Mouse (Mus musculus): Measurements from ENCODE around the gene Csnk2a2. TPM values are rescaled to one million over a fixed set of nuclear protein-coding genes. Genes with fewer than 3 reads are reported as not detected.

Csnk2a2 gene
- polyA plus RNA-seq, 1 experiment from 2014 or later: 8.3 TPM

- DNase-seq (ENCODE audit: low spot score) (no peak), ATAC-seq (no peak)
- WGBS: 66% methylated on average over 7 of the region's 7 CpGs
- TF ChIP-seq EP300 (IDR thresholded peaks at IDR 0.05) (no peak), CTCF (IDR thresholded peaks at IDR 0.05) (no peak)
- no peaks in the 10 kb centered on the region for H3K27me3 ChIP-seq (replicated peaks; ENCODE audit: insufficient read depth, low read length)
- H3K9me3 ChIP-seq (ENCODE audit: low read length): no peaks in the 10 kb centered on the region
- no peaks in the 10 kb centered on the region for H3K36me3 ChIP-seq (ENCODE audit: insufficient read depth, low read length)
- no peaks in the 10 kb centered on the region for H3K4me1 ChIP-seq (ENCODE audit: insufficient read depth, low read depth, low read length)
- H3K4me3 ChIP-seq (ENCODE audit: low read depth, low read length): no peak overlapping the region
- no peak overlapping the region for H3K27ac ChIP-seq (ENCODE audit: low read length)
- H3K4me2 ChIP-seq (replicated peaks; ENCODE audit: low read depth, low read length): no peak overlapping the region
- H3K9ac ChIP-seq (replicated peaks; ENCODE audit: low read depth): no peak overlapping the region
These were observed 12.6 kb upstream of the Csnk2a2 start for GRCm38 (mm10) chr8:95502431-95502830.

- no peaks in the 10 kb centered on the region for H3K4me1 ChIP-seq (ENCODE audit: insufficient read depth, low read depth, low read length)
- ATAC-seq: no peak
These were observed 10.6 kb upstream of the Csnk2a2 start for GRCm38 (mm10) chr8:95500436-95500835.

DNA sequence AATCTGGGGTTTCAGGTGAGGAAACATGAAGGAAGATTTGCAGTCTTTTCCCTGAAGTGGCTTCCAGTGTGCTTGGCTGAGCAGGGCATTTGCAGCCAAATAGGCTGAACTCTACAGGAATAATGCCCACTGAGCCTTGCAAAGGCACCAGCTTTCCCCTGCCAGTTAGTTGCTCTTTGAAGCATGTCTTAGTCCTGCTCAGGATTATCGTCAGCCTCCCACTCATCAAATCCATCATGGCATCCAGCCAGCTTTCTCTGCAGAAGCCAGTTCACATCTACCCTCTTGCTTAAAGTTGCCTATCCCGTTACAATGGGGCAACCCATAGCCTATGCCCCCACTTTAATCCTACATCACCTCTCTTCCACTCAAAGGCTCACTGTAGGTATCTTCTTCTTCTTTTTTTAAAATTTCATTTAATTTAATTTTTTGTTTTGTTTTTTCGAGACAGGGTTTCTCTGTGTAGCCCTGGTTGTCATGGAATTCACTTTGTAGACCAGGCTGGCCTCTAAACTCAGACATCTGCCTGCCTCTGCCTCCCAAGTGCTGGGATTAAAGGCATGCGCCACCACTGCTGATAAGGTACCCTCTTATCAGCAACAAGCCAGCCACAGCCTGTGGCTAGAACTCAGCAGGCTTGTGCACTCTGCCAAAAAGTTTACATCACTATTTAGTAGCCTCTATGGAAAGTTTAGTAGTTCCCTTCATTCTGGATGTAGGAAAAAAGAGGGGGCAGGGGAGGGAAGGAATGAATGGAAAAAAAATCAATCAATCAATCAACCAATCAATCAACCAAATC, 9.6 kb upstream of the Csnk2a2 start:
- ATAC-seq: no peak
- Histone ChIP-seq H3K9ac (replicated peaks; ENCODE audit: low read depth) (no peak overlapping the region), H3K27me3 (replicated peaks; ENCODE audit: insufficient read depth, low read length) (no peaks in the 10 kb centered on the region), H3K36me3 (ENCODE audit: insufficient read depth, low read length) (no peaks in the 10 kb centered on the region), H3K27ac (ENCODE audit: low read length) (no peak overlapping the region), H3K4me1 (ENCODE audit: insufficient read depth, low read depth, low read length) (no peaks in the 10 kb centered on the region), H3K4me3 (ENCODE audit: low read depth, low read length) (no peak overlapping the region), H3K9me3 (ENCODE audit: low read length) (no peaks in the 10 kb centered on the region), H3K4me2 (replicated peaks; ENCODE audit: low read depth, low read length) (no peak overlapping the region)
- no peak for TF ChIP-seq EP300 (IDR thresholded peaks at IDR 0.05)
- TF ChIP-seq CTCF (IDR thresholded peaks at IDR 0.05): no peak
- 64% methylated on average over 4 of the region's 4 CpGs for WGBS
- DNase-seq (ENCODE audit: low spot score): no peak

More at GRCm38 (mm10) chr8:95500436-95500835, 10.6 kb upstream of the Csnk2a2 start:
- Histone ChIP-seq H3K4me2 (replicated peaks; ENCODE audit: low read depth, low read length) (no peak overlapping the region), H3K9ac (replicated peaks; ENCODE audit: low read depth) (no peak overlapping the region), H3K9me3 (ENCODE audit: low read length) (no peaks in the 10 kb centered on the region), H3K4me3 (ENCODE audit: low read depth, low read length) (no peak overlapping the region), H3K36me3 (ENCODE audit: insufficient read depth, low read length) (no peaks in the 10 kb centered on the region), H3K27me3 (replicated peaks; ENCODE audit: insufficient read depth, low read length) (no peaks in the 10 kb centered on the region), H3K27ac (ENCODE audit: low read length) (no peak overlapping the region)
- WGBS: 95% methylated on average over 5 of the region's 5 CpGs
- TF ChIP-seq EP300 (IDR thresholded peaks at IDR 0.05): no peak
- no peak for TF ChIP-seq CTCF (IDR thresholded peaks at IDR 0.05)
- no peak for DNase-seq (ENCODE audit: low spot score)

DNA sequence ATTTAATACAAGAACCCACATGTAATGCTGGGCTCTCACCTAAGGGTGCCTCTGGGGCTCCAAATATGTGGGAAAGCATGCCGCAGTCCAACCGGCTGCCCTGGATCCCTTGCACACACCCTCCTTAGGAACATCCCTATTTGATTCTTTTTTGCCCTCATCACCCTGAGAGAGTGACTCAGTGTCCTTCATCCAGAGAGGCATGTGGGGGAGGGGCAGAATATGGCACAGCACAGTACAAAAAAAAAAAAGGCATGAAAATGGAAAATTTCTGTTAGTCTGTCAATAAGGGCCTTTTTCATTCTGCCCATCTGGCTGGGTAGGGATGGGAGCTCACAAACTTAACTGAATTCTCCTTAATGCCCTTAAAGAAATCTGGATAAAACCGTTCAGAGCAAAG, 8.0 kb upstream of the Csnk2a2 start:
- H3K9me3 ChIP-seq (ENCODE audit: low read length): no peaks in the 10 kb centered on the region
- TF ChIP-seq EP300 (IDR thresholded peaks at IDR 0.05) (no peak), CTCF (IDR thresholded peaks at IDR 0.05) (no peak)
- no peak overlapping the region for H3K9ac ChIP-seq (replicated peaks; ENCODE audit: low read depth)
- no peaks in the 10 kb centered on the region for H3K4me1 ChIP-seq (ENCODE audit: insufficient read depth, low read depth, low read length)
- WGBS: 75% methylated on average over 3 of the region's 3 CpGs
- no peak overlapping the region for H3K27ac ChIP-seq (ENCODE audit: low read length)
- no peaks in the 10 kb centered on the region for H3K36me3 ChIP-seq (ENCODE audit: insufficient read depth, low read length)
- no peak overlapping the region for H3K4me2 ChIP-seq (replicated peaks; ENCODE audit: low read depth, low read length)
- H3K27me3 ChIP-seq (replicated peaks; ENCODE audit: insufficient read depth, low read length): no peaks in the 10 kb centered on the region
- ATAC-seq (no peak), DNase-seq (ENCODE audit: low spot score) (no peak)
- H3K4me3 ChIP-seq (ENCODE audit: low read depth, low read length): no peak overlapping the region

- Histone ChIP-seq H3K36me3 (ENCODE audit: insufficient read depth, low read length) (no peaks in the 10 kb centered on the region), H3K4me1 (ENCODE audit: insufficient read depth, low read depth, low read length) (no peaks in the 10 kb centered on the region), H3K4me3 (ENCODE audit: low read depth, low read length) (no peak overlapping the region), H3K9ac (replicated peaks; ENCODE audit: low read depth) (no peak overlapping the region), H3K27me3 (replicated peaks; ENCODE audit: insufficient read depth, low read length) (no peaks in the 10 kb centered on the region), H3K27ac (ENCODE audit: low read length) (no peak overlapping the region), H3K4me2 (replicated peaks; ENCODE audit: low read depth, low read length) (no peak overlapping the region), H3K9me3 (ENCODE audit: low read length) (no peaks in the 10 kb centered on the region)
- TF ChIP-seq EP300 (IDR thresholded peaks at IDR 0.05) (no peak), CTCF (IDR thresholded peaks at IDR 0.05) (no peak)
- DNase-seq (ENCODE audit: low spot score) (peak; percentile 65), ATAC-seq (peak; percentile 41)
- WGBS: 24% methylated on average over 3 of the region's 3 CpGs
These were observed 6.6 kb upstream of the Csnk2a2 start for GRCm38 (mm10) chr8:95496420-95496819.

DNA sequence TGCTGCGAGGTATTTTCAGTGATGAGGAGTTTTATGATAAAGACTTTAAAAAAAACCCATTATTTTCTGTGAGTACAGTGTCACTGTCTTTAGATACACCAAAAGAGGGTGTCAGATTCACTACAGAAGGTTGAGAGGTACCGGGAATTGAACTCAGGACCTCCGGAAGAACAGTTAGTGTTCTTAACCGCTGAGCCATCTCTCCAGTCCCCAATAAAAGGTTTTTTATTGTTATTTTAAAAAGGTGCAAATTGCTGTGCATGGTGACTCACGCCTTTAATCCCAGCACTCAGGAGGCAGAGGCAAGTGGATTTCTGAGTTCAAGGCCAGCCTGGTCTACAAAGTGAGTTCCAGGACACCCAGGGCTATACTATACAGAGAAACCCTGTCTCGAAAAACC, 5.6 kb upstream of the Csnk2a2 start:
- no peaks in the 10 kb centered on the region for H3K27me3 ChIP-seq (replicated peaks; ENCODE audit: insufficient read depth, low read length)
- H3K9me3 ChIP-seq (ENCODE audit: low read length): no peaks in the 10 kb centered on the region
- ATAC-seq (no peak), DNase-seq (ENCODE audit: low spot score) (no peak)
- H3K9ac ChIP-seq (replicated peaks; ENCODE audit: low read depth): no peak overlapping the region
- no peak overlapping the region for H3K27ac ChIP-seq (ENCODE audit: low read length)
- WGBS: 89% methylated on average over 6 of the region's 6 CpGs
- TF ChIP-seq EP300 (IDR thresholded peaks at IDR 0.05) (no peak), CTCF (IDR thresholded peaks at IDR 0.05) (no peak)
- no peaks in the 10 kb centered on the region for H3K4me1 ChIP-seq (ENCODE audit: insufficient read depth, low read depth, low read length)
- H3K36me3 ChIP-seq (ENCODE audit: insufficient read depth, low read length): no peaks in the 10 kb centered on the region
- H3K4me3 ChIP-seq (ENCODE audit: low read depth, low read length): no peak overlapping the region
- H3K4me2 ChIP-seq (replicated peaks; ENCODE audit: low read depth, low read length): no peak overlapping the region

All from lung, postnatal 0 days (tissue).